Mouse (Mus musculus) embryonic stem cell, embryonic (primary cell): ENCODE measurements at regions not wholly inside any gene's neighbourhood (a gene's known extent, or its start where the extent isn't known, plus 50 kb on each side); places are given as distances from the start of the nearest gene placed in this dataset.

Experiments used
- CTCF ChIA-PET, 4 experiments: fragments of 300-600 bp in 2 of 4; fragments of 350-600 bp in 2 of 4; sonication (Branson Sonifier 250); formaldehyde crosslinking; loops; one replicate each; lab custom pipeline; 2022; ENCODE audit warnings: inconsistent platforms in 2 of 4; lab: Charles Lee
- POLR2A ChIA-PET, 4 experiments: fragments of 300-600 bp in 2 of 4; fragments of 350-600 bp in 2 of 4; sonication (Branson Sonifier 250); formaldehyde crosslinking; loops; one replicate each; lab custom pipeline; 2022; ENCODE audit warnings: antibody characterized with exemption in 4 of 4, inconsistent platforms in 1 of 4; lab: Charles Lee

- POLR2A ChIA-PET, result no interaction called here
- CTCF ChIA-PET, result interaction anchor here in 2 of 4 experiments (0.6 to 2.9 kb wide), 2 partner anchors 29 to 44 kb away, joined by 3 to 10 read pairs; no protein-coding TSS in a partner anchor
Observed at GRCm38 (mm10) chr2:158909086-158909485, 114.5 kb downstream of the Dhx35 start.

GRCm38 (mm10) chr2:158910325-158910724 is 115.7 kb downstream of the Dhx35 start:
- ChIA-PET POLR2A (interaction anchor here in 1 of 4 experiments (0.9 kb wide), 1 partner anchor 46 kb away, joined by 3 read pairs; no protein-coding TSS in a partner anchor), CTCF (interaction anchor here in 2 of 4 experiments (0.6 to 2.9 kb wide), 3 partner anchors 45 to 325 kb away, joined by 4 to 10 read pairs (median 6); no protein-coding TSS in a partner anchor)

- ChIA-PET POLR2A (interaction anchor here in 2 of 4 experiments (0.6 to 0.7 kb wide), 3 partner anchors 75 to 1111 kb away, joined by 3 to 10 read pairs (median 4); no protein-coding TSS in a partner anchor), CTCF (interaction anchor here in 2 of 4 experiments (0.7 to 2.9 kb wide), 2 partner anchors 46 to 342 kb away, joined by 3 to 10 read pairs; no protein-coding TSS in a partner anchor)
Observed at GRCm38 (mm10) chr2:158911191-158911590, 116.6 kb downstream of the Dhx35 start.

GRCm38 (mm10) chr2:158912631-158913258 is 118.1 kb downstream of the Dhx35 start:
- ChIA-PET CTCF (interaction anchor here in 2 of 4 experiments (0.6 to 0.7 kb wide), 3 partner anchors 24 to 1681 kb away, joined by 3 to 9 read pairs (median 4); no protein-coding TSS in a partner anchor), POLR2A (no interaction called here)

- ChIA-PET CTCF (no interaction called here), POLR2A (interaction anchor here in 1 of 4 experiments (0.6 kb wide), 1 partner anchor 40 kb away, joined by 3 read pairs; no protein-coding TSS in a partner anchor)
Observed at GRCm38 (mm10) chr2:158917398-158917797, 122.8 kb downstream of the Dhx35 start.

GRCm38 (mm10) chr2:158918312-158918711 is 123.7 kb downstream of the Dhx35 start:
- ChIA-PET CTCF (interaction anchor here (0.5 to 1.5 kb wide), 4 partner anchors 14 to 854 kb away, joined by 3 to 11 read pairs (median 5); no protein-coding TSS in a partner anchor), POLR2A (no interaction called here)

- ChIA-PET POLR2A (interaction anchor here in 1 of 4 experiments (1.0 kb wide), 1 partner anchor 9 kb away, joined by 3 read pairs; no protein-coding TSS in a partner anchor), CTCF (interaction anchor here in 2 of 4 experiments (0.7 to 1.7 kb wide), 3 partner anchors 131 to 1657 kb away, joined by 3 to 5 read pairs (median 4); no protein-coding TSS in a partner anchor)
Observed at GRCm38 (mm10) chr2:158921342-158922255, 127.0 kb downstream of the Dhx35 start.

- POLR2A ChIA-PET, result no interaction called here
- CTCF ChIA-PET, result interaction anchor here in 1 of 4 experiments (1.2 kb wide), 1 partner anchor 36 kb away, joined by 3 read pairs; no protein-coding TSS in a partner anchor
Observed at GRCm38 (mm10) chr2:158922766-158923165, 128.2 kb downstream of the Dhx35 start.

GRCm38 (mm10) chr2:158929507-158929906 is 134.9 kb downstream of the Dhx35 start:
- ChIA-PET POLR2A (interaction anchor here in 2 of 4 experiments (0.6 to 0.8 kb wide), 2 partner anchors 50 to 89 kb away, joined by 3 to 4 read pairs; no protein-coding TSS in a partner anchor), CTCF (interaction anchor here in 1 of 4 experiments (0.7 kb wide), 1 partner anchor 1065 kb away, joined by 3 read pairs; no protein-coding TSS in a partner anchor)

GRCm38 (mm10) chr2:158937948-158938565 is 143.4 kb downstream of the Dhx35 start:
- ChIA-PET CTCF (no interaction called here), POLR2A (no interaction called here)

GRCm38 (mm10) chr2:158949418-158949817 is 154.8 kb downstream of the Dhx35 start:
- ChIA-PET CTCF (no interaction called here), POLR2A (no interaction called here)

- POLR2A ChIA-PET, result no interaction called here
- CTCF ChIA-PET, result no interaction called here
Observed at GRCm38 (mm10) chr2:158951061-158951460, 156.5 kb downstream of the Dhx35 start.

- ChIA-PET POLR2A (no interaction called here), CTCF (no interaction called here)
Observed at GRCm38 (mm10) chr2:158956888-158957287, 162.3 kb downstream of the Dhx35 start.

- ChIA-PET CTCF (interaction anchor here in 1 of 4 experiments (0.6 kb wide), 1 partner anchor 89 kb away, joined by 4 read pairs; no protein-coding TSS in a partner anchor), POLR2A (interaction anchor here in 1 of 4 experiments (1.2 kb wide), 1 partner anchor 11 kb away, joined by 3 read pairs; no protein-coding TSS in a partner anchor)
Observed at GRCm38 (mm10) chr2:158965003-158965665, 170.5 kb downstream of the Dhx35 start.

- CTCF ChIA-PET, result no interaction called here
- POLR2A ChIA-PET, result no interaction called here
Observed at GRCm38 (mm10) chr2:158972178-158972577, 177.6 kb downstream of the Dhx35 start.

GRCm38 (mm10) chr2:158985529-158986148 is 191.0 kb downstream of the Dhx35 start:
- POLR2A ChIA-PET, result no interaction called here
- CTCF ChIA-PET, result no interaction called here
